Mouse (Mus musculus) layer of hippocampus, postnatal 14 days (tissue): ENCODE data around the gene Alg9. TPM values are rescaled to one million over a fixed set of nuclear protein-coding genes. Genes with fewer than 3 reads are reported as not detected.

Experiments used
- DNase-seq, 2 experiments: peaks; one replicate each; pipeline ENCODE4 v3.0.0; 2021 to 2022; ENCODE audit warnings: low spot score in 2 of 2, mixed read lengths in 1 of 2
- long read RNA-seq, 2 experiments: library from polyadenylated mRNA; stranded (forward); transcript quantifications; one replicate each; pipeline ENCODE4 v2.0.0; 2021
- total RNA-seq, 2 experiments: library from RNA; stranded (reverse); gene quantifications; 2 replicates each; pipeline ENCODE4 v1.2.3; 2021

Gene Alg9
- 10 to 100 TPM; 29.7 to 31.8 TPM for total RNA-seq
- long read RNA-seq, experiment 1, transcript Alg9-201 (15 exons, 2,873 nt), result major isoform, 8 of 24 reads
- long read RNA-seq, experiment 1, partial matches to known transcripts, result 3 of 24 reads
- long read RNA-seq, experiment 1, other reads (novel, unspliced or antisense), result 13 of 24 reads
- long read RNA-seq, experiment 2, transcript Alg9-201 (15 exons, 2,873 nt), result major isoform, 20 of 36 reads
- long read RNA-seq, experiment 2, partial matches to known transcripts, result 3 of 36 reads
- long read RNA-seq, experiment 2, other reads (novel, unspliced or antisense), result 9 of 36 reads

GRCm38 (mm10) chr9:50774991-50775612 lies at the start of gene Alg9, which contains the start of gene 1110032A03Rik:
Gene Alg9, plus strand, starts transcription at chr9:50775019.
Gene 1110032A03Rik, minus strand, starts transcription at chr9:50775520.
- DNase-seq, result peak; percentile 87 to 90

- DNase-seq, result no peak
Observed at GRCm38 (mm10) chr9:50725921-50726590, 48.8 kb upstream of the Alg9 start.

GRCm38 (mm10) chr9:50727171-50727924 lies 47.5 kb upstream of the Alg9 start:
- peak in 1 of 2 experiments; percentile 22 for DNase-seq

GRCm38 (mm10) chr9:50727925-50728651 lies 46.7 kb upstream of the Alg9 start:
- DNase-seq, result peak; percentile 78 to 91

- no peak for DNase-seq
Observed at GRCm38 (mm10) chr9:50729600-50729999, 45.2 kb upstream of the Alg9 start.

GRCm38 (mm10) chr9:50732560-50732959 lies 42.3 kb upstream of the Alg9 start:
- no peak for DNase-seq

GRCm38 (mm10) chr9:50734989-50735388 lies 39.8 kb upstream of the Alg9 start:
- peak in 1 of 2 experiments; percentile 71 for DNase-seq

GRCm38 (mm10) chr9:50738914-50739870 lies 35.6 kb upstream of the Alg9 start, which contains the start of gene Dixdc1:
Gene Dixdc1, minus strand, starts transcription at chr9:50739517.
- DNase-seq, result peak; percentile 91

GRCm38 (mm10) chr9:50740867-50741784 lies 33.7 kb upstream of the Alg9 start:
- DNase-seq, result no peak

GRCm38 (mm10) chr9:50742261-50742660 lies 32.6 kb upstream of the Alg9 start:
- no peak for DNase-seq

GRCm38 (mm10) chr9:50742744-50743143 lies 32.1 kb upstream of the Alg9 start:
- DNase-seq, result no peak

- no peak for DNase-seq
Observed at GRCm38 (mm10) chr9:50745806-50746205, 29.0 kb upstream of the Alg9 start.

GRCm38 (mm10) chr9:50746214-50746677 lies 28.6 kb upstream of the Alg9 start, which contains the start of gene 2310030G06Rik:
Gene 2310030G06Rik, minus strand, starts transcription at chr9:50746536.
- DNase-seq, result no peak

- DNase-seq, result no peak
Observed at GRCm38 (mm10) chr9:50750706-50751105, 24.1 kb upstream of the Alg9 start.

GRCm38 (mm10) chr9:50751323-50751722 lies 23.5 kb upstream of the Alg9 start, which contains the start of gene Cryab:
Gene Cryab, plus strand, starts transcription at chr9:50751325.
- no peak for DNase-seq

- no peak for DNase-seq
Observed at GRCm38 (mm10) chr9:50752054-50752602, 22.7 kb upstream of the Alg9 start, which contains the start of gene Hspb2. Gene Hspb2, minus strand, starts transcription at chr9:50752354.

- DNase-seq, result peak; percentile 56 to 78
Observed at GRCm38 (mm10) chr9:50752784-50753615, 21.8 kb upstream of the Alg9 start.
